Mouse (Mus musculus) kidney, adult 2 months (tissue): ENCODE results near the gene Cacna1c.

Source experiments
- CTCF ChIP-seq: fragments of 200-500 bp; conservative IDR thresholded peaks from 2 replicates; pipeline ENCODE4 v1.5.1; 2011; ENCODE audit warnings: low read depth, mild to moderate bottlenecking, control low read depth, low read length, moderate library complexity, mixed read lengths; ENCODE audit not compliant: insufficient read depth, insufficient read length
- POLR2A ChIP-seq: fragments of 200-500 bp; IDR thresholded peaks from one replicate; pipeline ENCODE4 v1.6.1; 2011; ENCODE audit warnings: low read depth, low read length, control low read depth

DNA sequence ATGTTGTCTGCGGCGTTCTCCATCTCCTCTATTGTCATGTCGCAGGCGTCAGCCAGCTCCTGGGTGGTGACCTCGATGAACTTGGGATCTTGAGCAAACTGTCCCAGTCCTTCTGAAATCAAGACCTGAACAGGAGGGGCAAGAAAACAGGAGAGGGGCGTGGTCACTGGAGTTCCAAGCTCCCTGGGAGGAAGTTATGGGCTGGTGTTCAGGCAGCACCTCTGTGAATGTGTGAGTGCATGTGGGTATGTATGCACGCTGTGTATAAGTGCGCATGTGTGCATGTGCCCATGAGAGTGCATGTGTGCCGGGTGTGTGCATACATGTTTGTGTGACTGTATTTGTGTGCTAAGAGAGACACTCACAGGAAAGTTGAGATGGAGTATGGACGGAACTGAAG is 602.1 kb downstream of the Cacna1c start:
- TF ChIP-seq CTCF (no peak), POLR2A (no peak)
